Mouse (Mus musculus): Measurements from ENCODE around the gene Ankfy1.
"Not testable (repeated sequence)": the region's sequence is repeated elsewhere in the genome, so short reads cannot be mapped to it uniquely, and the experiment has no call there.

Ankfy1 gene

GRCm38 (mm10) chr11:72689551-72690510 is at the start of gene Ankfy1:
Gene Ankfy1 (plus strand): TSS chr11:72690006.
- DNase-seq (ENCODE audit: low spot score): peak; percentile 93

- DNase-seq (ENCODE audit: low spot score): no peak
Measured at GRCm38 (mm10) chr11:72642730-72643129, 47.1 kb upstream of the Ankfy1 start.

GRCm38 (mm10) chr11:72645386-72645785 is 44.4 kb upstream of the Ankfy1 start:
- no peak for DNase-seq (ENCODE audit: low spot score)

- no peak for DNase-seq (ENCODE audit: low spot score)
Measured at GRCm38 (mm10) chr11:72650347-72650746, 39.5 kb upstream of the Ankfy1 start.

GRCm38 (mm10) chr11:72659918-72660317 is 29.9 kb upstream of the Ankfy1 start:
- no peak for DNase-seq (ENCODE audit: low spot score)

GRCm38 (mm10) chr11:72660359-72660758 is 29.4 kb upstream of the Ankfy1 start:
- DNase-seq (ENCODE audit: low spot score): no peak

- DNase-seq (ENCODE audit: low spot score): no peak
Measured at GRCm38 (mm10) chr11:72664641-72665040, 25.2 kb upstream of the Ankfy1 start.

- DNase-seq (ENCODE audit: low spot score): no peak
Measured at GRCm38 (mm10) chr11:72670634-72671033, 19.2 kb upstream of the Ankfy1 start.

- no peak for DNase-seq (ENCODE audit: low spot score)
Measured at GRCm38 (mm10) chr11:72671294-72671988, 18.4 kb upstream of the Ankfy1 start.

GRCm38 (mm10) chr11:72672438-72672837 is 17.4 kb upstream of the Ankfy1 start:
- DNase-seq (ENCODE audit: low spot score): no peak

GRCm38 (mm10) chr11:72675280-72675679 is 14.5 kb upstream of the Ankfy1 start:
- no peak for DNase-seq (ENCODE audit: low spot score)

- no peak for DNase-seq (ENCODE audit: low spot score)
Measured at GRCm38 (mm10) chr11:72680726-72681125, 9.1 kb upstream of the Ankfy1 start.

GRCm38 (mm10) chr11:72683402-72683801 is 6.4 kb upstream of the Ankfy1 start:
- DNase-seq (ENCODE audit: low spot score): no peak

GRCm38 (mm10) chr11:72686697-72687096 is 3.1 kb upstream of the Ankfy1 start:
- DNase-seq (ENCODE audit: low spot score): no peak

- DNase-seq (ENCODE audit: low spot score): no peak
Measured at GRCm38 (mm10) chr11:72688242-72688641, 1.6 kb upstream of the Ankfy1 start.

GRCm38 (mm10) chr11:72689115-72689514 is 691 bp upstream of the Ankfy1 start:
- DNase-seq (ENCODE audit: low spot score): no peak

- DNase-seq (ENCODE audit: low spot score): no peak
Measured at GRCm38 (mm10) chr11:72692353-72692752, 2.5 kb downstream of the Ankfy1 start.

- DNase-seq (ENCODE audit: low spot score): no peak
Measured at GRCm38 (mm10) chr11:72695025-72695424, 5.2 kb downstream of the Ankfy1 start.

GRCm38 (mm10) chr11:72696368-72696971 is 6.7 kb downstream of the Ankfy1 start:
- no peak for DNase-seq (ENCODE audit: low spot score)

GRCm38 (mm10) chr11:72697323-72697722 is 7.5 kb downstream of the Ankfy1 start:
- no peak for DNase-seq (ENCODE audit: low spot score)

GRCm38 (mm10) chr11:72705111-72705510 is 15.3 kb downstream of the Ankfy1 start:
- not testable (repeated sequence) for DNase-seq (ENCODE audit: low spot score)

GRCm38 (mm10) chr11:72712721-72713120 is 22.9 kb downstream of the Ankfy1 start:
- no peak for DNase-seq (ENCODE audit: low spot score)

- no peak for DNase-seq (ENCODE audit: low spot score)
Measured at GRCm38 (mm10) chr11:72718161-72718560, 28.4 kb downstream of the Ankfy1 start.

Data from ovary, postnatal 10 days (tissue).